Mouse (Mus musculus): ENCODE measurements at regions not wholly inside any gene's neighbourhood (a gene's known extent, or its start where the extent isn't known, plus 50 kb on each side); places are given as distances from the start of the nearest gene placed in this dataset.
"Not testable (repeated sequence)": the region's sequence is repeated elsewhere in the genome, so short reads cannot be mapped to it uniquely, and the experiment has no call there.

GRCm38 (mm10) chr1:35864246-35864645, 204.0 kb upstream of the Hs6st1 start:
- no peak for DNase-seq (ENCODE audit: low spot score in 2 of 2)

GRCm38 (mm10) chr1:35865263-35865662, 202.9 kb upstream of the Hs6st1 start:
- no peak for DNase-seq (ENCODE audit: low spot score in 2 of 2)

GRCm38 (mm10) chr1:35866643-35867042, 201.6 kb upstream of the Hs6st1 start:
- no peak for DNase-seq (ENCODE audit: low spot score in 2 of 2)

- peak; percentile 81 to 84 for DNase-seq (ENCODE audit: low spot score in 2 of 2)
Measured at GRCm38 (mm10) chr1:35869381-35870143, 198.6 kb upstream of the Hs6st1 start.

GRCm38 (mm10) chr1:35870144-35870827, 197.9 kb upstream of the Hs6st1 start:
- DNase-seq (ENCODE audit: low spot score in 2 of 2), result no peak

GRCm38 (mm10) chr1:35873038-35873437, 195.2 kb upstream of the Hs6st1 start:
- DNase-seq (ENCODE audit: low spot score in 2 of 2), result no peak

- no peak for DNase-seq (ENCODE audit: low spot score in 2 of 2)
Measured at GRCm38 (mm10) chr1:35875210-35875811, 192.9 kb upstream of the Hs6st1 start.

GRCm38 (mm10) chr1:35878426-35878825, 189.8 kb upstream of the Hs6st1 start:
- no peak for DNase-seq (ENCODE audit: low spot score in 2 of 2)

- peak; percentile 62 to 84 for DNase-seq (ENCODE audit: low spot score in 2 of 2)
Measured at GRCm38 (mm10) chr1:35879388-35880093, 188.7 kb upstream of the Hs6st1 start.

- no peak for DNase-seq (ENCODE audit: low spot score in 2 of 2)
Measured at GRCm38 (mm10) chr1:35880562-35881265, 187.5 kb upstream of the Hs6st1 start.

- DNase-seq (ENCODE audit: low spot score in 2 of 2), result no peak
Measured at GRCm38 (mm10) chr1:35881521-35881920, 186.7 kb upstream of the Hs6st1 start.

GRCm38 (mm10) chr1:35882101-35882500, 186.1 kb upstream of the Hs6st1 start:
- no peak for DNase-seq (ENCODE audit: low spot score in 2 of 2)

- DNase-seq (ENCODE audit: low spot score in 2 of 2), result no peak
Measured at GRCm38 (mm10) chr1:35889731-35890499, 178.3 kb upstream of the Hs6st1 start.

GRCm38 (mm10) chr1:35890500-35890900, 177.7 kb upstream of the Hs6st1 start:
- DNase-seq (ENCODE audit: low spot score in 2 of 2), result no peak

- DNase-seq (ENCODE audit: low spot score in 2 of 2), result no peak
Measured at GRCm38 (mm10) chr1:35899536-35899935, 168.7 kb upstream of the Hs6st1 start.

- DNase-seq (ENCODE audit: low spot score in 2 of 2), result no peak
Measured at GRCm38 (mm10) chr1:35904001-35904547, 164.1 kb upstream of the Hs6st1 start.

- DNase-seq (ENCODE audit: low spot score in 2 of 2), result no peak
Measured at GRCm38 (mm10) chr1:35913551-35913950, 154.6 kb upstream of the Hs6st1 start.

GRCm38 (mm10) chr1:35914175-35914574, 154.0 kb upstream of the Hs6st1 start:
- DNase-seq (ENCODE audit: low spot score in 2 of 2), result not testable (repeated sequence)

GRCm38 (mm10) chr1:35915526-35915925, 152.7 kb upstream of the Hs6st1 start:
- no peak for DNase-seq (ENCODE audit: low spot score in 2 of 2)

Measured in frontal cortex, postnatal 10 days (tissue).